Mouse (Mus musculus) embryonic facial prominence, embryonic 11.5 days (tissue): ENCODE results near the gene Rora. TPM values are rescaled to one million over a fixed set of nuclear protein-coding genes. Genes with fewer than 3 reads are reported as not detected.

Source experiments
- ATAC-seq: fragments of 200-750 bp; cut with Nextera tagmentation; replicated peaks from 2 replicates; pipeline ENCODE4 v1.8.0; 2017; ENCODE audit warnings: low read depth; ENCODE audit not compliant: insufficient number of reproducible peaks, low FRiP score, low TSS enrichment
- DNase-seq: peaks from one replicate; pipeline ENCODE4 v3.0.0-alpha.2; 2015; ENCODE audit warnings: low spot score
- H3K27ac ChIP-seq: fragments of 300-500 bp; sonication (generic); replicated peaks from 2 replicates; pipeline ENCODE4 v1.5.1; 2014; ENCODE audit warnings: mild to moderate bottlenecking, low read depth, low read length, control low read depth
- H3K27me3 ChIP-seq: fragments of 300-500 bp; sonication (generic); 2 replicates; pipeline ENCODE4 v1.6.1; 2014; ENCODE audit warnings: mild to moderate bottlenecking, low read length, moderate library complexity, mixed read lengths; ENCODE audit not compliant: control insufficient read depth, insufficient read depth
- H3K36me3 ChIP-seq: fragments of 300-500 bp; sonication (generic); replicated peaks from 2 replicates; pipeline ENCODE4 v1.6.1; 2014; ENCODE audit warnings: low read depth, mild to moderate bottlenecking, low read length, moderate library complexity, mixed read lengths; ENCODE audit not compliant: control insufficient read depth, insufficient read depth
- H3K4me1 ChIP-seq: fragments of 300-500 bp; sonication (generic); 2 replicates; pipeline ENCODE4 v1.6.1; 2014; ENCODE audit warnings: low read length, mixed read lengths; ENCODE audit not compliant: control insufficient read depth, insufficient read depth
- H3K4me2 ChIP-seq: fragments of 300-500 bp; sonication (generic); 2 replicates; pipeline ENCODE4 v1.6.1; 2014; ENCODE audit warnings: low read depth, mild to moderate bottlenecking, control low read depth, low read length, moderate library complexity
- H3K4me3 ChIP-seq: fragments of 300-500 bp; sonication (generic); 2 replicates; pipeline ENCODE4 v1.5.1; 2014; ENCODE audit warnings: low read depth, low read length, control low read depth
- H3K9ac ChIP-seq: fragments of 300-500 bp; sonication (generic); replicated peaks from 2 replicates; pipeline ENCODE4 v1.6.1; 2014; ENCODE audit warnings: mild to moderate bottlenecking, control low read depth, low read length
- H3K9me3 ChIP-seq: fragments of 300-500 bp; sonication (generic); replicated peaks from 2 replicates; pipeline ENCODE4 v1.6.1; 2016; ENCODE audit warnings: mild to moderate bottlenecking, low read length, inconsistent platforms, mixed read lengths; ENCODE audit not compliant: control insufficient read depth
- WGBS: fragments of 180-500 bp; shearing (Covaris S2); extraction: QIAGEN DNeasy Blood & Tissue Kit; methylation state at CpG from one replicate; pipeline ENCODE4 v1.1.7; 2014; 5-methylcytosine and 5-hydroxymethylcytosine counted together
- polyA plus RNA-seq: library from polyadenylated mRNA; unstranded; fragments of >200 nt; fragmentation: Nextera tagmentation; extraction: Ambion mirVana; gene quantifications from 2 replicates; pipeline ENCODE4 v1.2.1, GENCODE M21; 2014

Rora gene
- polyA plus RNA-seq, 1 experiment from 2014 or later: 5.7 TPM

GRCm38 (mm10) chr9:68737197-68737736, 83.7 kb downstream of the Rora start:
- WGBS: 91% methylated on average over 9 of the region's 9 CpGs
- ATAC-seq (no peak), DNase-seq (no peak)
- Histone ChIP-seq H3K4me1 (no peaks in the 10 kb centered on the region), H3K9me3 (no peaks in the 10 kb centered on the region), H3K27ac (no peak overlapping the region), H3K9ac (no peak overlapping the region), H3K4me3 (no peak overlapping the region), H3K4me2 (no peak overlapping the region), H3K27me3 (no peaks in the 10 kb centered on the region), H3K36me3 (no peaks in the 10 kb centered on the region)

- Histone ChIP-seq H3K4me1 (no peaks in the 10 kb centered on the region), H3K36me3 (no peaks in the 10 kb centered on the region), H3K27me3 (no peaks in the 10 kb centered on the region), H3K4me3 (no peak overlapping the region), H3K9me3 (no peaks in the 10 kb centered on the region), H3K9ac (no peak overlapping the region), H3K4me2 (no peak overlapping the region), H3K27ac (no peak overlapping the region)
- no peak for DNase-seq
- ATAC-seq: no peak
- 84% methylated on average over 11 of the region's 11 CpGs for WGBS
These were observed 92.5 kb downstream of the Rora start for GRCm38 (mm10) chr9:68745931-68746646.

- no peaks in the 10 kb centered on the region for H3K9me3 ChIP-seq
- H3K9ac ChIP-seq: no peak overlapping the region
- no peaks in the 10 kb centered on the region for H3K4me1 ChIP-seq
- 46% methylated on average over 2 of the region's 2 CpGs for WGBS
- no peaks in the 10 kb centered on the region for H3K27me3 ChIP-seq
- H3K4me3 ChIP-seq: no peak overlapping the region
- no peak for DNase-seq
- no peak overlapping the region for H3K27ac ChIP-seq
- no peak overlapping the region for H3K4me2 ChIP-seq
- no peaks in the 10 kb centered on the region for H3K36me3 ChIP-seq
- no peak for ATAC-seq
These were observed 103.4 kb downstream of the Rora start for GRCm38 (mm10) chr9:68756976-68757375.

- Histone ChIP-seq H3K4me3 (no peak overlapping the region), H3K27me3 (no peaks in the 10 kb centered on the region), H3K36me3 (no peaks in the 10 kb centered on the region), H3K9ac (no peak overlapping the region), H3K4me2 (no peak overlapping the region), H3K27ac (no peak overlapping the region), H3K4me1 (0 out of 2 replicates have a peak, but pooled peaks cover 2% of the 10 kb centered on the region), H3K9me3 (no peaks in the 10 kb centered on the region)
- ATAC-seq (no peak), DNase-seq (no peak)
- 73% methylated on average over 8 of the region's 8 CpGs for WGBS
These were observed 105.7 kb downstream of the Rora start for GRCm38 (mm10) chr9:68759324-68759723.

GRCm38 (mm10) chr9:68760329-68760728, 106.7 kb downstream of the Rora start:
- Histone ChIP-seq H3K9ac (no peak overlapping the region), H3K9me3 (no peaks in the 10 kb centered on the region), H3K4me2 (no peak overlapping the region), H3K27ac (no peak overlapping the region), H3K4me3 (no peak overlapping the region), H3K36me3 (no peaks in the 10 kb centered on the region), H3K27me3 (no peaks in the 10 kb centered on the region), H3K4me1 (peaks cover 5% of the 10 kb centered on the region; the same call in 1 of the 2 replicates)
- ATAC-seq: no peak
- 67% methylated on average over 4 of the region's 4 CpGs for WGBS
- DNase-seq: no peak

- no peaks in the 10 kb centered on the region for H3K36me3 ChIP-seq
- no peak overlapping the region for H3K27ac ChIP-seq
- H3K4me3 ChIP-seq: no peak overlapping the region
- H3K27me3 ChIP-seq: no peaks in the 10 kb centered on the region
- DNase-seq (no peak), ATAC-seq (no peak)
- peaks cover 5% of the 10 kb centered on the region; the same call in 1 of the 2 replicates for H3K4me1 ChIP-seq
- no peak overlapping the region for H3K4me2 ChIP-seq
- WGBS: 47% methylated on average over 3 of the region's 3 CpGs
- H3K9ac ChIP-seq: no peak overlapping the region
- no peaks in the 10 kb centered on the region for H3K9me3 ChIP-seq
These were observed 107.3 kb downstream of the Rora start for GRCm38 (mm10) chr9:68760876-68761275.

- ATAC-seq (no peak), DNase-seq (no peak)
- H3K36me3 ChIP-seq: no peaks in the 10 kb centered on the region
- peaks cover 5% of the 10 kb centered on the region; the same call in 1 of the 2 replicates for H3K4me1 ChIP-seq
- H3K27ac ChIP-seq: no peak overlapping the region
- no peaks in the 10 kb centered on the region for H3K9me3 ChIP-seq
- WGBS: 35% methylated on average over 7 of the region's 7 CpGs
- no peak overlapping the region for H3K4me2 ChIP-seq
- no peaks in the 10 kb centered on the region for H3K27me3 ChIP-seq
- H3K4me3 ChIP-seq: no peak overlapping the region
- no peak overlapping the region for H3K9ac ChIP-seq
These were observed 108.1 kb downstream of the Rora start for GRCm38 (mm10) chr9:68761672-68762071.

GRCm38 (mm10) chr9:68765595-68765994, 112.0 kb downstream of the Rora start:
- Histone ChIP-seq H3K27ac (no peak overlapping the region), H3K9me3 (no peaks in the 10 kb centered on the region), H3K9ac (no peak overlapping the region), H3K36me3 (no peaks in the 10 kb centered on the region), H3K27me3 (no peaks in the 10 kb centered on the region), H3K4me3 (no peak overlapping the region), H3K4me2 (no peak overlapping the region), H3K4me1 (peaks cover 5% of the 10 kb centered on the region; the same call in 1 of the 2 replicates)
- 69% methylated on average over 1 of the region's 1 CpGs for WGBS
- DNase-seq (no peak), ATAC-seq (no peak)
